Mouse (Mus musculus) bone marrow macrophage, adult 2 months (primary cell): ENCODE results near the gene Slc25a38.

Experiments used
- CTCF ChIP-seq: IDR thresholded peaks from 2 replicates; pipeline ENCODE4 v1.5.1; 2012; ENCODE audit warnings: low read depth, mild to moderate bottlenecking, low read length, moderate library complexity
- POLR2A ChIP-seq: IDR thresholded peaks from 2 replicates; pipeline ENCODE4 v1.6.1; 2012; ENCODE audit warnings: mild to moderate bottlenecking, low read depth, low read length, borderline replicate concordance

- TF ChIP-seq CTCF (no peak), POLR2A (no peak)
Observed at GRCm38 (mm10) chr9:120135454-120135853, 25.3 kb downstream of the Slc25a38 start.
